Mouse (Mus musculus): ENCODE data around the gene Scn3a. TPM values are rescaled to one million over a fixed set of nuclear protein-coding genes. Genes with fewer than 3 reads are reported as not detected.
A peak's percentile ranks its signal among the peaks of the same experiment; 100 is the strongest.

The Scn3a gene
- polyA plus RNA-seq (2014; fragmentation: Nextera tagmentation; extraction: Ambion mirVana) = 24.8 and 30.0 TPM in 2 replicates

DNA sequence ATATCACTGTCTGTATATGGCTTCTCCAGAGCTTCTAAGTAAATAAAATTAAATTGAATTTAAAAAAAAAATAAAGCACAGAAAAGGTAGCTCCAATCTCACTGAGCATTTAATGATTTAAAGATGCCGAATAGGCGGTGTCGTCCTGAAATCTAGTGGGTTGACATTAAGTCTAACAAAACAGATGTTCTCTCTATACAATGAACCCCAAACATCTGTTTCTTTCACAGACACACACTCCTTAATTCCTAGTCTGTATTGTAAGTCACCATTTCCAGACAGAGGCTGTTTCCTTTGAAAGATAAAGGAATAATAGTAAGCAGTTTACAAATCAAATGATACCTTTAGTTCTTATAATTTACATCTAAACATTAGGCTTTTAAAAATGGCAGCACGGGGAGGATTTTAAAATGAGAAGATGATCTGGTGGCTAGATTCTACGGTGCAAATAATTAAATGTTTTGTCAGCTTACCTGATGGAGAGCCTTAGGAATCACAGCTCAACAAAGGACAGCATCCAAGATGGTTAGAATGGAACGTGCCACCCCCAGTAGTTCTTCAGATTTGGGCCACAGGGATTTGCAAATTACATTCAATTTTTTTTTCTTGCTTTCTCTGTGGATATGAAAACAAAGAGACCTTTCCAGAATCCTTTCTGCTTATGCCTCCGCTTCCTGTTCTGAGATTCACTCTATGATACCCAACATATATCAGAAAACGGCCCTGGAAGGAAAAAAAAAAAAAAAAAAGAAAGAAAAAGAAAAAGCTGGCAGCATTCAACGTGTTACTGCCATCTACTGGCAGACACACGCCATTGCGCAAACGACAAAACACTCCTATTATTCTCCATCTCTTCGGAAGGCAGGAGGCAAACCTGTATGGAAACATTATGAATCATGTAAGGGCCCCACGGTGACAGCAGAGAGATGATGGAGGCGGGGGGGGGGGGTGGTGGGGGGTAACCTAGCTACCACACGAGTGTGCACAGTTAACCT lies at the start of gene Scn3a:
Gene Scn3a (minus strand): TSS at position 835 of the 995 bp plus-strand sequence.
- DNase-seq (ENCODE audit: low spot score, missing footprints) (peak; percentile 91), ATAC-seq (ENCODE audit: low FRiP score) (peak; percentile 75)
- Histone ChIP-seq H3K9me3 (ENCODE audit: control insufficient read depth, low read length) (no peaks in the 10 kb centered on the region), H3K27ac (ENCODE audit: low read depth, low read length) (no peak within 1 kb of the TSS; the same call in 1 of the 2 replicates), H3K4me1 (ENCODE audit: control insufficient read depth, insufficient read depth, low read length) (peaks cover 13% of the 10 kb centered on the region), H3K4me3 (ENCODE audit: low read depth, low read length) (peak within 1 kb of the TSS; percentile 24), H3K36me3 (ENCODE audit: control insufficient read depth, insufficient read depth, low read length) (no peaks in the 10 kb centered on the region), H3K4me2 (peak within 1 kb of the TSS; percentile 20; the same call in 1 of the 2 replicates), H3K27me3 (ENCODE audit: control insufficient read depth, insufficient read depth, low read length) (peaks cover 2% of the 10 kb centered on the region; the same call in 1 of the 2 replicates), H3K9ac (ENCODE audit: low read length) (peak within 1 kb of the TSS; percentile 47)
- 16% methylated on average over 16 of the region's 16 CpGs for WGBS

DNA sequence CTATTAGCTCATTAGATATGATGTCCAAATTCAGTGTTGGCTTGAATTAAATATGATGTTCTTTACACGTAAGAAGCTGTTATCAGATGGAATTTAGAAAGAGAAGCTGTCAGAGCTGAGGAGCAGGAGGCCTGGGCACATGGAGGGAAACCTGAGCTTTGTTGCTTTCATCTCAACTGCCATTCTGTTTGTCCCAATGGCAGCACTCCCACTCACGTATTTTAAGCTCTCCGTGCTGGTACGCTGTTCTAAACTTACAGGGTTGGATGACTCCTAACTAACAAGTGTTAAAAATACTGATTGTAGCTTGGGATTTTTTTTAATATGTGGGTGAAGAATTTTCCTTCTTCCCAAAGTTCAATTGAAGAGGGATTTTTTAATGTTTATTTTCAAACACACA lies 44.5 kb upstream of the Scn3a start:
- Histone ChIP-seq H3K9ac (ENCODE audit: low read length) (no peak overlapping the region), H3K36me3 (ENCODE audit: control insufficient read depth, insufficient read depth, low read length) (no peaks in the 10 kb centered on the region), H3K27ac (ENCODE audit: low read depth, low read length) (no peak overlapping the region), H3K27me3 (ENCODE audit: control insufficient read depth, insufficient read depth, low read length) (no peaks in the 10 kb centered on the region), H3K4me1 (ENCODE audit: control insufficient read depth, insufficient read depth, low read length) (no peaks in the 10 kb centered on the region), H3K4me3 (ENCODE audit: low read depth, low read length) (no peak overlapping the region), H3K9me3 (ENCODE audit: control insufficient read depth, low read length) (no peaks in the 10 kb centered on the region), H3K4me2 (no peak overlapping the region)
- ATAC-seq (ENCODE audit: low FRiP score) = no peak
- WGBS = 86% methylated on average over 4 of the region's 4 CpGs
- no peak for DNase-seq (ENCODE audit: low spot score, missing footprints)

DNA sequence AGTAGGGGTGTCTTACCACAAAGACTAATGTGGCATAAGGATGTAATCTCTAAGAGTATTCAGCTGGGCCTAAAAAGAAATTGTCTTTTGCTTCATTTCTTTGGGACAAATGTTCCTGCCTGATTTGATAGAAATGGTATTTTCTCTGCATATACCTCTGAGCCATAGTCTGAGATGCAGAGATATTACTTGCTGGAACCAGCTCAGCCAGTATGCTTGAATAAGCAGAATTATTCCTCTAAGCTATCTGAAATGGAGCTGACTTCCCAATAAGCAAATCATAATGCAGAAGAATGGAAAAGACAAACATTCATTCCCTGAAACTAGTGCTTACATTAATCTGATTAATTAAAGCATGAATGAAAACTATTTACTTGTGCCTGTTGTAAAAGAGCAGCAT lies 40.4 kb upstream of the Scn3a start:
- Histone ChIP-seq H3K9ac (ENCODE audit: low read length) (no peak overlapping the region), H3K4me1 (ENCODE audit: control insufficient read depth, insufficient read depth, low read length) (no peaks in the 10 kb centered on the region), H3K27me3 (ENCODE audit: control insufficient read depth, insufficient read depth, low read length) (no peaks in the 10 kb centered on the region), H3K36me3 (ENCODE audit: control insufficient read depth, insufficient read depth, low read length) (no peaks in the 10 kb centered on the region), H3K4me3 (ENCODE audit: low read depth, low read length) (no peak overlapping the region), H3K27ac (ENCODE audit: low read depth, low read length) (no peak overlapping the region), H3K4me2 (no peak overlapping the region), H3K9me3 (ENCODE audit: control insufficient read depth, low read length) (no peaks in the 10 kb centered on the region)
- ATAC-seq (ENCODE audit: low FRiP score) (no peak), DNase-seq (ENCODE audit: low spot score, missing footprints) (no peak)

DNA sequence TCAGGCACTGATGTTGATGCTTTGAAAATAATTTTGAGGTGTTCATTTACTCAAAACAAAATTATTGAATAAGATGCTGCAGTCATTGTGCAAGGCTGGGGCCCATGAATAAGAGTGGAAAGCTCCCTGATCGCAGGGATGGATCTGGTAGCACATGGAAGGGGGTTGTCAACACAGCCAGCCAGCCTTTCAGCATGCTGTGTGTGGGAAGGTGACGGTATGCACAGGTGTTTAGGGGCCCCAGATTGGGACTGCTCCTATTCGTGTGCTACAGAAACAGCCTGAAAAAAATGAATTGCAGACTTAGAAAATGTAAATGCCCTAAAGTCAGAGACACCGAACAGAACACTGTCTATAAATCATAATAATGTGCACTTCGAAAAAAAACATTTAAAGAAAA lies 20.3 kb upstream of the Scn3a start:
- WGBS = 85% methylated on average over 5 of the region's 5 CpGs
- H3K27me3 ChIP-seq (ENCODE audit: control insufficient read depth, insufficient read depth, low read length) = no peaks in the 10 kb centered on the region
- H3K4me3 ChIP-seq (ENCODE audit: low read depth, low read length) = no peak overlapping the region
- no peak overlapping the region for H3K27ac ChIP-seq (ENCODE audit: low read depth, low read length)
- no peak overlapping the region for H3K9ac ChIP-seq (ENCODE audit: low read length)
- H3K9me3 ChIP-seq (ENCODE audit: control insufficient read depth, low read length) = no peaks in the 10 kb centered on the region
- H3K4me1 ChIP-seq (ENCODE audit: control insufficient read depth, insufficient read depth, low read length) = no peaks in the 10 kb centered on the region
- no peaks in the 10 kb centered on the region for H3K36me3 ChIP-seq (ENCODE audit: control insufficient read depth, insufficient read depth, low read length)
- ATAC-seq (ENCODE audit: low FRiP score) = no peak
- no peak for DNase-seq (ENCODE audit: low spot score, missing footprints)
- H3K4me2 ChIP-seq = no peak overlapping the region

DNA sequence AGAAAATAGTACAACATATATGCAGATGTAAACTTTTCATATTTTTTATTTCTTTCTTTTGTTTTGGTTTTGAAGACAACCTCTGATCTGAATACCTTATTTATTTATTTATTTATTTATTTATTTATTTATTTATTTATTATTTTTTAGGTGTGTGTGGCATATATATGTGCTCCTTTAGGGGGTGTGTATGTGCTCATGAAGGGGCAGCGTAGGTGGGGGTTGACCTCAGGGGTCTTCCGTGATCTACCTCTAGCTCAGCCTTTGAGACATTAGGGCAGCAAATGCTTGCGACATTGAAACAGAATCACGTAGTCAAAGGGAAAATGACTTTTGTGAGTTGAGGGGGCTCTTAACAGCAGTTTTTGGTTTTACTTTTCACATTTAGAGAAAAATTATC lies 498 bp upstream of the Scn3a start:
- H3K9ac ChIP-seq (ENCODE audit: low read length) = no peak overlapping the region
- H3K36me3 ChIP-seq (ENCODE audit: control insufficient read depth, insufficient read depth, low read length) = no peaks in the 10 kb centered on the region
- 0 out of 2 replicates have a peak, but pooled peaks cover 2% of the 10 kb centered on the region for H3K27me3 ChIP-seq (ENCODE audit: control insufficient read depth, insufficient read depth, low read length)
- no peak for DNase-seq (ENCODE audit: low spot score, missing footprints)
- peak; percentile 38; the same call in 1 of the 2 replicates for ATAC-seq (ENCODE audit: low FRiP score)
- H3K27ac ChIP-seq (ENCODE audit: low read depth, low read length) = no peak overlapping the region
- H3K4me2 ChIP-seq = no peak overlapping the region
- no peak overlapping the region for H3K4me3 ChIP-seq (ENCODE audit: low read depth, low read length)
- no peaks in the 10 kb centered on the region for H3K9me3 ChIP-seq (ENCODE audit: control insufficient read depth, low read length)
- WGBS = 95% methylated on average over 4 of the region's 4 CpGs
- H3K4me1 ChIP-seq (ENCODE audit: control insufficient read depth, insufficient read depth, low read length) = peaks cover 13% of the 10 kb centered on the region

DNA sequence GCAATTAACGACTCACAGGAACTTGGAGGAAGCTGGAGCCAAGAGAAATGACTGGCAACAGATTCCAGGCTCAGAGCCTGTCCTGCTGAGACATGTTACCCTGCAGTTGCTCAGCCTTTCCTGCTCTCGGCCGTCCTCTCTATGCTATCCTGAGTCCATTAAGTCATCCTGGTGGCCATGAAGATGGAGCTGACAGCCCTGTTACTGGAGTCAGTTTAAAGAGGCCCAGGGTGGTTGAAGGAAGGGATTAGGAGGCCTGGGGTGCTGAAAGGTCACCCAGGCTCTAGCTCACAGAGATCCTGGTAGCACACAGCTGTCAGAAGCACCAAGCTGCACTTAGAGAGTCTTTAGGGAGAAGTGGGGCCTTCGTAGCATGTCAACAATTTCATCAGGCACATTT lies 3.5 kb downstream of the Scn3a start:
- Histone ChIP-seq H3K4me3 (ENCODE audit: low read depth, low read length) (no peak overlapping the region), H3K4me1 (ENCODE audit: control insufficient read depth, insufficient read depth, low read length) (peaks cover 13% of the 10 kb centered on the region), H3K9ac (ENCODE audit: low read length) (no peak overlapping the region), H3K36me3 (ENCODE audit: control insufficient read depth, insufficient read depth, low read length) (no peaks in the 10 kb centered on the region), H3K9me3 (ENCODE audit: control insufficient read depth, low read length) (no peaks in the 10 kb centered on the region), H3K27ac (ENCODE audit: low read depth, low read length) (no peak overlapping the region), H3K27me3 (ENCODE audit: control insufficient read depth, insufficient read depth, low read length) (peaks cover 2% of the 10 kb centered on the region; the same call in 1 of the 2 replicates), H3K4me2 (peak overlapping the region; percentile 25)
- ATAC-seq (ENCODE audit: low FRiP score) (peak; percentile 83), DNase-seq (ENCODE audit: low spot score, missing footprints) (peak; percentile 94)
- WGBS = 28% methylated on average over 4 of the region's 4 CpGs

DNA sequence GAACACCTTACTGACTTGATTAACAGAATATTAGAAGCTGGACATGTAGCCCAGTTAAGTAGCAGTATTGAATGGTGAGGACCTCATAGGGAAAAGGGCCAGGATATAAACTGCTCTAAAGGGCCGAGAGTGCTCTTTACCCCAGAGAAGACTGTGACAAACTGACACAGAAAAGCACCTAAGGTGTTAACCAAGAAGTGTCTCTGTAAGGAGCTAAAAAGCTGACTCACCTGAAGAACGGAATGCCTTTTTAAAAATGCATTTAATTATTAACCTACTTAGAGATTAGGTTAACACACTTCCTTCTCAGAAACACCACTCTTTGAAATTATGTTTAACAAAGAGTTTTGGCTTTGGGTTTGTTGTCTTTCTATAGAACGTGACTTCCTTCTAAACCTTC lies 9.7 kb downstream of the Scn3a start:
- H3K27ac ChIP-seq (ENCODE audit: low read depth, low read length) = no peak overlapping the region
- H3K9me3 ChIP-seq (ENCODE audit: control insufficient read depth, low read length) = no peaks in the 10 kb centered on the region
- no peak overlapping the region for H3K9ac ChIP-seq (ENCODE audit: low read length)
- no peak overlapping the region for H3K4me3 ChIP-seq (ENCODE audit: low read depth, low read length)
- no peak for ATAC-seq (ENCODE audit: low FRiP score)
- no peaks in the 10 kb centered on the region for H3K36me3 ChIP-seq (ENCODE audit: control insufficient read depth, insufficient read depth, low read length)
- H3K4me1 ChIP-seq (ENCODE audit: control insufficient read depth, insufficient read depth, low read length) = no peaks in the 10 kb centered on the region
- H3K27me3 ChIP-seq (ENCODE audit: control insufficient read depth, insufficient read depth, low read length) = no peaks in the 10 kb centered on the region; the same call in 1 of the 2 replicates
- DNase-seq (ENCODE audit: low spot score, missing footprints) = peak; percentile 28
- H3K4me2 ChIP-seq = no peak overlapping the region
- 78% methylated on average over 3 of the region's 3 CpGs for WGBS

DNA sequence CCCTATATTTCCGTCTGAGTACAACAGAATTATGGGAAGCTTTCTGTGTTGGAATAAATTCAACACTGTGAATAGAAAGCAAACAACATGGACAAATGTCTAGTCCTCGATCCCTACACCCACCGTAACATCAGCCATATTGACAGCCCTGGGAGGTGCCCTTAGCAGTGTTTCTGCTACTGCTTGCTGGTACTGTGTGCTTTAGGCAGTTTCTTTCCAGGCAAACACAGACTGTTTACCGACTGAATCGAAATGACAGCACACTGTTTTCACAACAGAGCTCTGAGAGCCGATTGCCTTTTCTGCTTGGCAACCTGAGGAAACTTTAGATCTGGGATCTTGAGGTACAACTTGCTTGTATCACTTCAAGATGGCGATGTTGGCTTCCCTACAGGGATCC lies 12.8 kb downstream of the Scn3a start:
- no peaks in the 10 kb centered on the region for H3K36me3 ChIP-seq (ENCODE audit: control insufficient read depth, insufficient read depth, low read length)
- ATAC-seq (ENCODE audit: low FRiP score) (no peak), DNase-seq (ENCODE audit: low spot score, missing footprints) (peak; percentile 56)
- 80% methylated on average over 7 of the region's 7 CpGs for WGBS
- no peak overlapping the region for H3K9ac ChIP-seq (ENCODE audit: low read length)
- no peak overlapping the region for H3K4me2 ChIP-seq
- no peaks in the 10 kb centered on the region for H3K9me3 ChIP-seq (ENCODE audit: control insufficient read depth, low read length)
- H3K4me1 ChIP-seq (ENCODE audit: control insufficient read depth, insufficient read depth, low read length) = no peaks in the 10 kb centered on the region
- H3K27me3 ChIP-seq (ENCODE audit: control insufficient read depth, insufficient read depth, low read length) = no peaks in the 10 kb centered on the region
- H3K4me3 ChIP-seq (ENCODE audit: low read depth, low read length) = no peak overlapping the region
- H3K27ac ChIP-seq (ENCODE audit: low read depth, low read length) = no peak overlapping the region

DNA sequence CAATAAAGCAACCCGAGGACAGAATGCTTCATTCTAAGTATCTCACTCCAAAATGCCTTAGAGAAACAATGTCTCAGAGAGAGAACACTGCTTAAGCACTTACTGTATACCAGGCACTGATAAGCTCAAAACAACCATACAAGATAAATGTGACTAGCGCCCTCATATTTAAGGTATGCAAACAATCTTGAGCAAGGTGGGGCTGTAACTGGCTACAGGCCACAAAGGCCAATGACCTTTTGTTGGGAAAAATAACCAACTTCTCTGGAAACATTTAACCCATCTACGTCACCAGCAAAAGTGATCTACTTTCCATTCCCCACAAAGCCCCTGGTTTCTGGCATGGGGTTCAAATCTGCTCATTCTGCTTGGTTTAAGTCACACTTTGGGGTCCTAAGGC lies 14.0 kb downstream of the Scn3a start:
- no peak overlapping the region for H3K4me2 ChIP-seq
- no peak for ATAC-seq (ENCODE audit: low FRiP score)
- DNase-seq (ENCODE audit: low spot score, missing footprints) = peak; percentile 84
- no peaks in the 10 kb centered on the region for H3K27me3 ChIP-seq (ENCODE audit: control insufficient read depth, insufficient read depth, low read length)
- H3K27ac ChIP-seq (ENCODE audit: low read depth, low read length) = no peak overlapping the region
- no peaks in the 10 kb centered on the region for H3K36me3 ChIP-seq (ENCODE audit: control insufficient read depth, insufficient read depth, low read length)
- no peak overlapping the region for H3K9ac ChIP-seq (ENCODE audit: low read length)
- H3K4me1 ChIP-seq (ENCODE audit: control insufficient read depth, insufficient read depth, low read length) = no peaks in the 10 kb centered on the region
- H3K9me3 ChIP-seq (ENCODE audit: control insufficient read depth, low read length) = no peaks in the 10 kb centered on the region
- H3K4me3 ChIP-seq (ENCODE audit: low read depth, low read length) = no peak overlapping the region
- 82% methylated on average over 3 of the region's 3 CpGs for WGBS
